Mouse (Mus musculus) activated CD4-positive, CD25-positive, alpha-beta regulatory T cell, adult 9 weeks (primary cell): Measurements from ENCODE around the gene Zfp26. TPM values are rescaled to one million over a fixed set of nuclear protein-coding genes. Genes with fewer than 3 reads are reported as not detected.

ENCODE experiments used
- polyA plus RNA-seq: library from polyadenylated mRNA; unstranded; fragments of 100-300 nt; shearing (Covaris generic); gene quantifications from one replicate; pipeline ENCODE4 v1.2.1, GENCODE M21; 2017

The Zfp26 gene
- 34.8 TPM for polyA plus RNA-seq

DNA sequence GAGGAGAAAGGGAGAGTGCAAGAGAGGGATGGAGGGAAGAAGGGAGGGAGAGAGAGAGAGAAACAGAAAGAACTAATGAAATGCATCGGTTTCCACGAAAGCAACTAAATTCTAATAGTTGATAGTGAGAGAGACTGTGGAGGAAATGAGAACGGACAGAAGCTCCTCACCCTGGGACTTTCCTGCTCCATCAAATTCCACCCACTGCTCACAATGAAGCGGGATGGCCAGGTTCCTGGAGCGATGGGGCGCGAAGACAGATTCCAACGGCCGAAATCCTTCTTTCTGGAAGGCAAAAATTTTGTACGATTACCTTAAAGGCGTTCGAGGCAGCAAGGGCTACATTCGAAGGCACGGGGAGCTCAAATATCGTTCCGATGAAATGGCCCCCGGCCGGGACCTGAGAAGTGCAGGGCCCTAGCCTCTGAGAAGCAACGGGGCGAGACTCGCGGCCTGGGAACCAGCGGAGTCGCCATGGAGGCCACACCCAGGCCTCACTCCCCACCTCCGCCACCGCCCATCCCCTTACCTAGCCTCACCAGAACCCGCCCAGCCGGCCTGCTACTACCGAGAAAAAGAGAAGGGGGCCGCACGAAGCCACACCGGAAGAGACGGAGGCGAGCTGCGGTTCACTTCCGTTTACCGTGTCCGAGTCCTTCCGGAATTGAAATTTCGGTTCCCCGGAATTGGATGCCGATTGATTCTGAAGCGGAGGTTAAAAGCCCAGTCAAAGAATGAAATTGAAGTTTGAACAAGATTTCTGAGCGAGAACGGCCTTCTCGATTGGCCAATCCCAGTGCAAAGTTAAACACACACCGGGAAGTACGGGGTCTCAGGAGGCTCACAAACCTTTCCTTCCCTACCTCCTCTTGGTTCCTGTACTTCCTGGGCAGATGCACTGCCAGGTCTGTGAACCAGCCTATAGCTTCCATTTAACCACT lies at the start of gene Zfp26:
TSS of gene Zfp26 (minus strand) at position 786 of the 941 bp plus-strand sequence.

GRCm38 (mm10) chr9:20492527-20493233 lies 32.7 kb upstream of the Zfp26 start, which contains the start of gene Zfp426:
Gene Zfp426 (minus strand): TSS chr9:20492746.

DNA sequence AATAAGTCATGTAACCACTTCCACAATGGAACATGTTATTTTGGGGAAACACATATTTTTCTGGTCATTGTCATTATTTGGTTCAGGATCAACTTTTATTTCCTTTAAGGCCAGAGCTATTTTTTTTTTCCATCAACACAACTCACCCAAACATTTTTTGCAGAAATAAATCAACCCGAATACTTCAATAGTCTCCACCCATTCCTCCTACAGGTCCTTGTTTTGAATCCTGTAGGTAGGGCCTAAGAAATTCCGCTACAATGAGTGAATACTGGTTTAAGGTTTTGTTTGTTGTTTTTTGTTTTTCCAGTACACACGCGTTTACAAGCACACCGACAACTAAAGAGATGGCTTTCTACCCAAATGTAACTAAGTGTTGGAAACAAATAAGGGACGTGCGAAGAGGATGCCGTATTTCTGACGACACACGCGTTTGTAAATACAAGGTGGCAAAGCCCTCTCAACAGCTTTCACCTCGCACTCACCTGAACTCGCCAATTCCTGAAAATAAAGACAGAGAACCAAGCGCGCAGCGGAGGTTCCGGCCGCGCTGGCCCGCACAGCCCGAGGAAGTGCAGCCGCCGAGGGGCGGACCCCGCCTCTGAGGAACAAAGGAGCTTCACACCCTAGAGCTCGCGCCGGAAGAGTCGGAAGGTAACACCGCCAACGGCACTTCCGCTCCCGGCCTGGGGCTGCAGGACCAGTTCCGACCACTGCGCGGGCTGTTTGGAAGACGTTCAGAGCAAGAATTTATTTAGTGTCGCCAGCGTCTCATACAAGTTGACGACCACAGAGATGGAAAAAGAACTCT lies 75.2 kb downstream of the Zfp26 start, which contains the start of gene Zfp560:
TSS of gene Zfp560 (minus strand) at position 646 of the 811 bp plus-strand sequence.

Other genes starting within 250 kb of the Zfp26 start
- gene Olfr871, start 248.0 kb downstream of the Zfp26 start, polyA plus RNA-seq, result not detected
- gene Olfr872, start 223.0 kb downstream of the Zfp26 start, polyA plus RNA-seq, result not detected
- gene Olfr39, start 177.8 kb downstream of the Zfp26 start, polyA plus RNA-seq, result not detected
- gene Olfr873, start 161.6 kb downstream of the Zfp26 start, polyA plus RNA-seq, result not detected
- not detected for gene Olfr18, start 124.1 kb downstream of the Zfp26 start, polyA plus RNA-seq
- 30.6 TPM for gene Zfp560, start 75.0 kb downstream of the Zfp26 start, polyA plus RNA-seq
- 30.7 TPM for gene Zfp426, start 32.6 kb upstream of the Zfp26 start, polyA plus RNA-seq
- 35.0 TPM for gene Zfp266, start 61.3 kb upstream of the Zfp26 start, polyA plus RNA-seq
- 17.5 TPM for gene Zfp846, start 121.1 kb upstream of the Zfp26 start, polyA plus RNA-seq
- gene Ubl5, start 182.7 kb upstream of the Zfp26 start, polyA plus RNA-seq, result 433 TPM
- 58.8 TPM for gene Fbxl12, start 184.6 kb upstream of the Zfp26 start, polyA plus RNA-seq
- 28.6 TPM for gene Pin1, start 191.9 kb upstream of the Zfp26 start, polyA plus RNA-seq